Mouse (Mus musculus): ENCODE data around the gene Dlx2. TPM values are rescaled to one million over a fixed set of nuclear protein-coding genes. Genes with fewer than 3 reads are reported as not detected.

Gene Dlx2
- polyA plus RNA-seq, 1 experiment from 2014 or later: not detected

DNA sequence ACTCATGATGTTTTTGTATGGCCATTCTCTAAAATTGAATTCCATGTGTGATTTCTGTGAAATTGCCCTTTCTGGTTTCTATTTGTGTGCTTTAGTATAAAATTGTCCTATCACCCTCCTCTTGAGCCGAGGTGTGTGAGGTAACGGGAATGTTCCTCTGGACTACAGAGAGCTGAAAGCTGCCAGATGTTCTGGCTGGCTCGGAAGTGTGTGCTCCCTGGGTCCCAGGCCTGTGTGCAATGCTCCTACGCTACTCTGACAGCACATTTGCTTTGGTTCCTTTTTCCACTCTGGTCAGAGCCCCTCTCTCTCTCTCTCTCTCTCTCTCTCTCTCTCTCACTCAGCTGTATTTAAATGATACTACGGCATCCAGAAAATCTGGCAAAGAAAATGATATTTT lies 49.4 kb downstream of the Dlx2 start:
- DNase-seq (ENCODE audit: low spot score) (no peak), ATAC-seq (no peak)
- Histone ChIP-seq H3K4me1 (ENCODE audit: insufficient read depth, low read depth, low read length) (no peaks in the 10 kb centered on the region), H3K9me3 (ENCODE audit: low read length) (no peaks in the 10 kb centered on the region), H3K9ac (replicated peaks; ENCODE audit: low read depth) (no peak overlapping the region), H3K36me3 (ENCODE audit: insufficient read depth, low read length) (no peaks in the 10 kb centered on the region), H3K27ac (ENCODE audit: low read length) (no peak overlapping the region), H3K4me3 (ENCODE audit: low read depth, low read length) (no peak overlapping the region), H3K27me3 (replicated peaks; ENCODE audit: insufficient read depth, low read length) (no peaks in the 10 kb centered on the region), H3K4me2 (replicated peaks; ENCODE audit: low read depth, low read length) (no peak overlapping the region)
- WGBS: 53% methylated on average over 5 of the region's 5 CpGs
- TF ChIP-seq EP300 (IDR thresholded peaks at IDR 0.05): no peak
- TF ChIP-seq CTCF (IDR thresholded peaks at IDR 0.05): no peak

DNA sequence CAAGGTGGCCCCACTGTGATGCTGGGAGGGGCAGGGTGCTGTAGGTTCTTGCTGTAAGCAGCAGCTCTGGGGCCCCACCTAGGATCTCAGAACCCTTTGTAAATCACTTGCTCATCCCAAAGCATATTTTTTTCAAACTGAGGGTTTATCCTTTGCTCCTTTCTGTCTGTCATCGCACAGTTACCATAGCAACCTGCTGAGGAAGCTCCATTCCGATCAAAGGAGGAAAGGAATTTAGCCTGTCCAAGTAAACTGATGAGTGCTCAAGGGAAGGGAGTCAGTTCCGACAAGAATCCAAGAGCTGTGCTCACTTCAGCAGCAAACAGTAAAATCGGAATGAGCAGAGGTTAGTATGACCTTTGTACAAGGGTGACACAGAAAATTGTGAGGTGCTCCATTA lies 51.6 kb downstream of the Dlx2 start:
- TF ChIP-seq CTCF (IDR thresholded peaks at IDR 0.05): no peak
- TF ChIP-seq EP300 (IDR thresholded peaks at IDR 0.05): no peak
- H3K27ac ChIP-seq (ENCODE audit: low read length): no peak overlapping the region
- H3K4me3 ChIP-seq (ENCODE audit: low read depth, low read length): no peak overlapping the region
- H3K4me1 ChIP-seq (ENCODE audit: insufficient read depth, low read depth, low read length): no peaks in the 10 kb centered on the region
- no peak for ATAC-seq
- no peak overlapping the region for H3K4me2 ChIP-seq (replicated peaks; ENCODE audit: low read depth, low read length)
- no peaks in the 10 kb centered on the region for H3K27me3 ChIP-seq (replicated peaks; ENCODE audit: insufficient read depth, low read length)
- no peaks in the 10 kb centered on the region for H3K36me3 ChIP-seq (ENCODE audit: insufficient read depth, low read length)
- no peak overlapping the region for H3K9ac ChIP-seq (replicated peaks; ENCODE audit: low read depth)
- no peak for DNase-seq (ENCODE audit: low spot score)
- no peaks in the 10 kb centered on the region for H3K9me3 ChIP-seq (ENCODE audit: low read length)
- 28% methylated on average over 4 of the region's 4 CpGs for WGBS

DNA sequence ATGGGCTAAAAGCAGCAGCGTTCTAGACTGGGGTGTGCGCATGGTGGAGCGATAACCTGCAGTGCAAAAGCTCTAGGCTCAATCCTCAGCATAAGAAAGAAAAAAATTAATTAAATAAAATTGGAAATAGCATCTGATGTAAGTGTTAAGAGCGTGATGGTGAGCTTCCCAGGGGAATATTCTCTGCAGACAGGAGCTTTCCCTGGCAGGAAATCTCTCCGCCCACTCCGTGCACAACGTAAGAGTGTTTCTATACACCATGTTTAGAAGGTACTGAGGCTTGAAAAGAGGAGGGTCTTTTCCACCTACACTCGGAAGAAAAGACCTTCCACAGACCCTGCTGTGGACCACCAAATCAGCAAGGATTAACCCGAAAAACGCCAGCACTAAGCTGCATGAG lies 52.1 kb downstream of the Dlx2 start:
- no peaks in the 10 kb centered on the region for H3K4me1 ChIP-seq (ENCODE audit: insufficient read depth, low read depth, low read length)
- H3K4me3 ChIP-seq (ENCODE audit: low read depth, low read length): no peak overlapping the region
- H3K27ac ChIP-seq (ENCODE audit: low read length): no peak overlapping the region
- ATAC-seq (no peak), DNase-seq (ENCODE audit: low spot score) (no peak)
- H3K27me3 ChIP-seq (replicated peaks; ENCODE audit: insufficient read depth, low read length): no peaks in the 10 kb centered on the region
- no peaks in the 10 kb centered on the region for H3K9me3 ChIP-seq (ENCODE audit: low read length)
- H3K36me3 ChIP-seq (ENCODE audit: insufficient read depth, low read length): no peaks in the 10 kb centered on the region
- no peak for TF ChIP-seq EP300 (IDR thresholded peaks at IDR 0.05)
- no peak for TF ChIP-seq CTCF (IDR thresholded peaks at IDR 0.05)
- WGBS: 54% methylated on average over 10 of the region's 10 CpGs
- H3K9ac ChIP-seq (replicated peaks; ENCODE audit: low read depth): no peak overlapping the region
- H3K4me2 ChIP-seq (replicated peaks; ENCODE audit: low read depth, low read length): no peak overlapping the region

Other genes starting within 250 kb of the Dlx2 start
- gene Slc25a12, start 179.0 kb downstream of the Dlx2 start, polyA plus RNA-seq (2015; fragmentation: Nextera tagmentation; extraction: Ambion mirVana): 16.8 and 17.6 TPM in 2 replicates
- gene Hat1, start 157.8 kb downstream of the Dlx2 start, polyA plus RNA-seq (2015; fragmentation: Nextera tagmentation; extraction: Ambion mirVana): 34.8 and 40.6 TPM in 2 replicates
- 15.3 and 17.1 TPM in 2 replicates for gene Metap1d, start 93.5 kb downstream of the Dlx2 start, polyA plus RNA-seq (2015; fragmentation: Nextera tagmentation; extraction: Ambion mirVana)
- gene Dlx1, start 18.6 kb downstream of the Dlx2 start, polyA plus RNA-seq (2015; fragmentation: Nextera tagmentation; extraction: Ambion mirVana): not detected in 2 replicates
- 78.2 and 79.1 TPM in 2 replicates for gene Itga6, start 198.9 kb upstream of the Dlx2 start, polyA plus RNA-seq (2015; fragmentation: Nextera tagmentation; extraction: Ambion mirVana)